Comparison of ENCODE assay signal across 8 mouse cellular contexts in the genomic region with DNA sequence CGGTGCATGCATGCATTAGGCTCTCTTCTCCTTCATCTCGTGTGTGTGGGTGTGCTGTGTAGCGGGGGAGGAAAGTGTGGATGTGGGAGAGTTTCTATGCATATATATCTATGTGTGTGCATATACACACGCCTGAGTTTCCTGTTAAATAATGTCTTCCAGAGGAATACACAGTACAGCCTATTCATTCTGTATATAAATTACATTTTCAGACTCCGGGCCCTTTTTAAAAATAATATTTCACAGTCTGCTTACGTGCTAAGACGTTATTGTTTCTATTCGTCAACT. TPM values are rescaled to one million over a fixed set of nuclear protein-coding genes. Genes with fewer than 3 reads are reported as not detected.
DNase-seq lines count a peak whose midpoint lies in the region; ATAC-seq and TF ChIP-seq lines count a peak whose summit lies in the region.

No protein-coding gene starts in this region.

- WGBS in lung, adult 2 months: 13% methylated on average over 8 of the region's 8 CpGs
- 16% methylated on average over 8 of the region's 8 CpGs for WGBS in embryonic facial prominence, embryonic 14.5 days
- WGBS in intestine, embryonic 16.5 days: 13% methylated on average over 8 of the region's 8 CpGs
- 17% methylated on average over 8 of the region's 8 CpGs for WGBS in neural tube, embryonic 14.5 days

- H3K4me1 ChIP-seq in lung, adult 2 months (ENCODE audit: control insufficient read depth, insufficient read depth, low read length): no peaks in the 10 kb centered on the region; the same call in 1 of the 2 replicates
- peaks cover 3% of the 10 kb centered on the region; the same call in 1 of the 2 replicates for H3K4me1 ChIP-seq in embryonic facial prominence, embryonic 14.5 days (ENCODE audit: control insufficient read depth, insufficient read depth, low read length)
- H3K4me1 ChIP-seq in intestine, embryonic 16.5 days (ENCODE audit: control insufficient read depth, insufficient read depth, low read length): peaks cover 5% of the 10 kb centered on the region
- H3K4me1 ChIP-seq in neural tube, embryonic 14.5 days (ENCODE audit: control insufficient read depth, insufficient read depth, low read length): peaks cover 11% of the 10 kb centered on the region

- DNase-seq in lung, adult 2 months: no peak
- no peak for DNase-seq in lung, postnatal 14 days
- DNase-seq in embryonic facial prominence, embryonic 14.5 days (ENCODE audit: low spot score): no peak
- DNase-seq in right cerebral cortex, adult 2 months (ENCODE audit: low spot score in 2 of 2): no peak
- no peak for DNase-seq in thymus, postnatal 14 days

- TF ChIP-seq CTCF in lung, adult 2 months (IDR thresholded peaks at IDR 0.05; ENCODE audit: insufficient read depth, low read length): no peak

- H3K9me3 ChIP-seq in embryonic facial prominence, embryonic 14.5 days (ENCODE audit: control insufficient read depth, low read length): no peaks in the 10 kb centered on the region
- H3K9me3 ChIP-seq in intestine, embryonic 16.5 days (ENCODE audit: control insufficient read depth, low read length): no peaks in the 10 kb centered on the region
- H3K9me3 ChIP-seq in neural tube, embryonic 14.5 days (ENCODE audit: control insufficient read depth, low read length): no peaks in the 10 kb centered on the region

- H3K4me3 ChIP-seq in lung, adult 2 months (replicated peaks; ENCODE audit: extremely low read depth, low read depth, low read length): peak overlapping the region; percentile 68
- peak overlapping the region; percentile 86 for H3K4me3 ChIP-seq in embryonic facial prominence, embryonic 14.5 days (ENCODE audit: low read depth, low read length)
- H3K4me3 ChIP-seq in intestine, embryonic 16.5 days (ENCODE audit: low read length): peak overlapping the region; percentile 86
- H3K4me3 ChIP-seq in neural tube, embryonic 14.5 days (ENCODE audit: low read depth, low read length): peak overlapping the region; percentile 85

- no peak for TF ChIP-seq POLR2A in lung, adult 2 months (IDR thresholded peaks at IDR 0.05; ENCODE audit: borderline replicate concordance, extremely low read depth, low read depth, low read length)

- ATAC-seq in embryonic facial prominence, embryonic 14.5 days (ENCODE audit: low read depth): no peak
- no peak for ATAC-seq in intestine, embryonic 16.5 days
- ATAC-seq in neural tube, embryonic 14.5 days (ENCODE audit: low read depth): no peak
- no peak; the same call in 1 of the 2 replicates for ATAC-seq in megakaryocyte progenitor cell, adult 5-6 weeks (replicated peaks; ENCODE audit: poor library complexity)

- H3K4me2 ChIP-seq in embryonic facial prominence, embryonic 14.5 days (ENCODE audit: low read depth, low read length): peak overlapping the region; percentile 77
- H3K4me2 ChIP-seq in intestine, embryonic 16.5 days (ENCODE audit: low read depth, low read length): peak overlapping the region; percentile 55
- H3K4me2 ChIP-seq in neural tube, embryonic 14.5 days (ENCODE audit: low read depth, low read length): peak overlapping the region; percentile 65

- H3K9ac ChIP-seq in embryonic facial prominence, embryonic 14.5 days (ENCODE audit: low read depth, low read length): peak overlapping the region; percentile 88
- peak overlapping the region; percentile 87 for H3K9ac ChIP-seq in intestine, embryonic 16.5 days (ENCODE audit: low read depth, low read length)
- H3K9ac ChIP-seq in neural tube, embryonic 14.5 days (replicated peaks; ENCODE audit: low read depth, low read length): peak overlapping the region; percentile 73

- H3K36me3 ChIP-seq in embryonic facial prominence, embryonic 14.5 days (ENCODE audit: control insufficient read depth, insufficient read depth, low read length): peaks cover 41% of the 10 kb centered on the region
- H3K36me3 ChIP-seq in intestine, embryonic 16.5 days (ENCODE audit: control insufficient read depth, insufficient read depth, low read length): peaks cover 5% of the 10 kb centered on the region
- peaks cover 10% of the 10 kb centered on the region for H3K36me3 ChIP-seq in neural tube, embryonic 14.5 days (ENCODE audit: control insufficient read depth, insufficient read depth, low read length)

- peak overlapping the region; percentile 70; the same call in 1 of the 2 replicates for H3K27ac ChIP-seq in embryonic facial prominence, embryonic 14.5 days (replicated peaks; ENCODE audit: low read depth, low read length)
- peak overlapping the region; percentile 60 for H3K27ac ChIP-seq in intestine, embryonic 16.5 days (ENCODE audit: low read length)
- peak overlapping the region; percentile 70 for H3K27ac ChIP-seq in neural tube, embryonic 14.5 days (ENCODE audit: low read depth, low read length)

- H3K27me3 ChIP-seq in embryonic facial prominence, embryonic 14.5 days (replicated peaks; ENCODE audit: control insufficient read depth, insufficient read depth, low read length): no peaks in the 10 kb centered on the region
- H3K27me3 ChIP-seq in intestine, embryonic 16.5 days (replicated peaks; ENCODE audit: control insufficient read depth, insufficient read depth, low read length): no peaks in the 10 kb centered on the region
- no peaks in the 10 kb centered on the region for H3K27me3 ChIP-seq in neural tube, embryonic 14.5 days (ENCODE audit: control insufficient read depth, insufficient read depth, low read length)

RNA-seq across cellular contexts. Expression of gene Dctn5, which starts 0.4 kb away (rescaled TPM):
- 52.0 and 59.1 TPM in 2 replicates for polyA plus RNA-seq in lung, adult 2 months (2012; rRNA removed)
- 104 and 115 TPM in 2 replicates for polyA plus RNA-seq in embryonic facial prominence, embryonic 14.5 days (2014; fragmentation: Nextera tagmentation; extraction: Ambion mirVana)
- 117 and 122 TPM in 2 replicates for polyA plus RNA-seq in intestine, embryonic 16.5 days (2015; fragmentation: Nextera tagmentation; extraction: Ambion mirVana)
- 162 TPM in 2 replicates for polyA plus RNA-seq in neural tube, embryonic 14.5 days (2014; fragmentation: Nextera tagmentation; extraction: Ambion mirVana)
- total RNA-seq in megakaryocyte progenitor cell, adult 5-6 weeks (2015): 61.3 and 62.8 TPM in 2 replicates
- 75.4 and 83.6 TPM in 2 replicates for total RNA-seq in megakaryocyte progenitor cell, adult 5-6 weeks (2017)

RNA-seq across cellular contexts. Expression of gene Palb2, which starts 0.5 kb away (rescaled TPM):
- polyA plus RNA-seq in lung, adult 2 months (2012; rRNA removed): 0.67 and 0.85 TPM in 2 replicates
- polyA plus RNA-seq in embryonic facial prominence, embryonic 14.5 days (2014; fragmentation: Nextera tagmentation; extraction: Ambion mirVana): 9.9 and 12.5 TPM in 2 replicates
- 9.1 and 10.8 TPM in 2 replicates for polyA plus RNA-seq in intestine, embryonic 16.5 days (2015; fragmentation: Nextera tagmentation; extraction: Ambion mirVana)
- polyA plus RNA-seq in neural tube, embryonic 14.5 days (2014; fragmentation: Nextera tagmentation; extraction: Ambion mirVana): 5.3 and 6.2 TPM in 2 replicates
- total RNA-seq in megakaryocyte progenitor cell, adult 5-6 weeks (2015): 26.8 and 26.9 TPM in 2 replicates
- total RNA-seq in megakaryocyte progenitor cell, adult 5-6 weeks (2017): 21.9 and 22.2 TPM in 2 replicates

RNA-seq across cellular contexts. Expression of gene Plk1, which starts 26.0 kb away (rescaled TPM):
- polyA plus RNA-seq in lung, adult 2 months (2012; rRNA removed): 2.3 and 3.1 TPM in 2 replicates
- polyA plus RNA-seq in embryonic facial prominence, embryonic 14.5 days (2014; fragmentation: Nextera tagmentation; extraction: Ambion mirVana): 69.1 and 87.1 TPM in 2 replicates
- polyA plus RNA-seq in intestine, embryonic 16.5 days (2015; fragmentation: Nextera tagmentation; extraction: Ambion mirVana): 103 and 117 TPM in 2 replicates
- 5.0 and 10.4 TPM in 2 replicates for polyA plus RNA-seq in neural tube, embryonic 14.5 days (2014; fragmentation: Nextera tagmentation; extraction: Ambion mirVana)
- total RNA-seq in megakaryocyte progenitor cell, adult 5-6 weeks (2015): 47.5 and 49.1 TPM in 2 replicates
- 41.1 and 45.4 TPM in 2 replicates for total RNA-seq in megakaryocyte progenitor cell, adult 5-6 weeks (2017)

RNA-seq across cellular contexts. Expression of gene Ndufab1, which starts 31.6 kb away (rescaled TPM):
- 150 and 268 TPM in 2 replicates for polyA plus RNA-seq in lung, adult 2 months (2012; rRNA removed)
- 559 and 632 TPM in 2 replicates for polyA plus RNA-seq in embryonic facial prominence, embryonic 14.5 days (2014; fragmentation: Nextera tagmentation; extraction: Ambion mirVana)
- 981 and 993 TPM in 2 replicates for polyA plus RNA-seq in intestine, embryonic 16.5 days (2015; fragmentation: Nextera tagmentation; extraction: Ambion mirVana)
- 725 and 732 TPM in 2 replicates for polyA plus RNA-seq in neural tube, embryonic 14.5 days (2014; fragmentation: Nextera tagmentation; extraction: Ambion mirVana)
- 277 and 282 TPM in 2 replicates for total RNA-seq in megakaryocyte progenitor cell, adult 5-6 weeks (2015)
- total RNA-seq in megakaryocyte progenitor cell, adult 5-6 weeks (2017): 77.0 and 77.4 TPM in 2 replicates

RNA-seq across cellular contexts. Expression of gene Ern2, which starts 52.7 kb away (rescaled TPM):
- polyA plus RNA-seq in lung, adult 2 months (2012; rRNA removed): 0.72 and 1.3 TPM in 2 replicates
- 0.07 TPM in 1 of 2 replicates, not detected in the other for polyA plus RNA-seq in embryonic facial prominence, embryonic 14.5 days (2014; fragmentation: Nextera tagmentation; extraction: Ambion mirVana)
- 8.5 and 9.4 TPM in 2 replicates for polyA plus RNA-seq in intestine, embryonic 16.5 days (2015; fragmentation: Nextera tagmentation; extraction: Ambion mirVana)
- polyA plus RNA-seq in neural tube, embryonic 14.5 days (2014; fragmentation: Nextera tagmentation; extraction: Ambion mirVana): 0.81 and 2.2 TPM in 2 replicates
- not detected in 2 replicates for total RNA-seq in megakaryocyte progenitor cell, adult 5-6 weeks (2015)
- not detected in 2 replicates for total RNA-seq in megakaryocyte progenitor cell, adult 5-6 weeks (2017)
